Mouse (Mus musculus) monocyte, adult 5-6 weeks (primary cell): ENCODE measurements around the gene Prkce. TPM values are rescaled to one million over a fixed set of nuclear protein-coding genes. Genes with fewer than 3 reads are reported as not detected.
A peak's percentile ranks its signal among the peaks of the same experiment; 100 is the strongest.

Source experiments
- ATAC-seq: fragments of 153-309, 156-312 bp; replicated peaks from 2 replicates; pipeline ENCODE4 v1.8.0; 2017; ENCODE audit warnings: mild to moderate bottlenecking; ENCODE audit not compliant: low TSS enrichment, insufficient number of reproducible peaks, severe bottlenecking, poor library complexity, low FRiP score
- total RNA-seq: library from RNA; stranded (forward); fragments of 200-1000, 200-491, 200-594 nt; gene quantifications from 3 replicates; pipeline ENCODE4 v1.2.3, GENCODE M21; 2017

Prkce gene
- 15.6 to 21.1 TPM (median 15.9 TPM) in 3 replicates for total RNA-seq

DNA sequence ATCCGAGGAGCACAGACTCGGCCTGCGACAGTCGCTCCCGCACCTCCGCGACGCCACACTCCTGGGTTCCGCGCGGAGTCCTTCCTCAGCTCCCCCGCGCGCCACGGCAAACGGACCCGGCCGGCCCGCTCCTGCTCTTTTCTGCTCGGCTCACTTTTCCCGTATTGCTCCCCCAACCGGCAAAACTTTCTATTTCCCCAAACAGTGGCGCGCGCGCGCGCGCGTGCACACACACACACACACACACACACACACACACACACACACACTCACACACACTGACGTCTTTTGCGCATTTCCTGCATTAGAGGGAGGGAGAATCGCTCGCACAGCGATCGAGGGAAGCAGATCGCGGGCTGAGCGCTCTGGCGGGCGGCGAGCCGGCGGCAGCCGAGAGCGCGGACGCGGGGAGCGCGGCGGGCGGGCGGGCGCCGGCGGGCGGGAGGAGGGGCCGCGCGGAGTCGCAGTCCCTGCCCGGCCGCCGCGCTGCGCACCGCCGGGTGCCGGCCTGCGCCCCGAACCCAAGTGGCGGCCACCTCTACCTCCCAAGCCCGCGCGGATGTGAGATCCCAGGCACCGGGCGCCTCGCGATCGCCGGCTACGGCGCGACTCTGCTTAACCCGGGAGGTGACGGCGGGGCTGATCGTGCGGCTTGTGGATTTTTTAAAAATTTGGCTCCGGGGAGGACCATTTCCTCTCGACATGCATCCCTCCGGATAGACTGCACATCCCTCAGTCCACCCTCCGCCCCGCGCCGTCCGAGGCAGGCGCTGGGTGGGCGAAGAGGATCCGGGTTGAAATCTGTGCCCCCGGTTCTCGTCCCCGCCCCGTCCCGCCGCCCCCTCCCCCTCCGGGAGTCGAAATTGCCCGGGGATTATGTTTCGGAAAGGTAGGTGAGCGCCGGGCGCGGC, at the start of gene Prkce:
TSS of gene Prkce (plus strand) at position 466 of the 911 bp plus-strand sequence.
- peak; percentile 41 for ATAC-seq

DNA sequence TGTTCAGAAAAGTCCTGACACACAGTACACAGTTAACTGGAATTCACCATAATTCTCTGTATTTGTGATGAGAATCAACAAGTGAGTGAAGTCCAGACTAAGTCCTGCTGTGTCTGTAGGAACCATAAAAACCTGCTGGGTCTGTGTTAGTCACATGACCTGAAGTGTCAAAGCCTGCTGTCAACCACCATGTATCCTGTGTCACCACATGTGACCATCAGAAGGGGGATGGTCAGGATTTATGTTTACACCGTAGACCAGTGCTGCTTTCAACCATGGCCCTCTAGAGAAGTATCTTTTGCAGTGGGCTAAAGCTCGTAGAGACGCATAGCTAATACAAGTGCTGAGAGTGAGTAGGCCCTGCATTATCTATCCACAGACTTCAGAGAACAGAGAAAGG, 44.4 kb upstream of the Prkce start:
- peak; percentile 63 for ATAC-seq

DNA sequence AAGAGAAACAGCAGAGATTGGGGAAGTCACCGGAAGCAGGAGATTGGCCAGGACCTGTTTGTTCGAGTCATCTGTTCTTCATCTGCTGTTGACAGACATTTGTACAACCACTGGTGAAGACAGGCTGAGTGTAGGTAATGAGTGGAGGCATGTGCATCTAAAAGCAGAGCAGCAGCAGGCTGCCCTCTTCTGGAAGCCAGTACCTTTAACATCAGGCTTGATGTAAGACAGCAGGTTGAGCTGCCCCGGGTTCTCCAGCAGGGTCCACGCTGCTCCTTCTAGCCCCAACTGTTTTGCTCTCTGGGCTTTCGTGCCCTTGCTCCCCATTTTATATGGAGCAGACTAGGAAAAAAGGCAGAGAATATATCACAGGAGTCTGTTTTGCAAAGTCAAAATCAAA, 41.7 kb upstream of the Prkce start:
- ATAC-seq, result no peak

DNA sequence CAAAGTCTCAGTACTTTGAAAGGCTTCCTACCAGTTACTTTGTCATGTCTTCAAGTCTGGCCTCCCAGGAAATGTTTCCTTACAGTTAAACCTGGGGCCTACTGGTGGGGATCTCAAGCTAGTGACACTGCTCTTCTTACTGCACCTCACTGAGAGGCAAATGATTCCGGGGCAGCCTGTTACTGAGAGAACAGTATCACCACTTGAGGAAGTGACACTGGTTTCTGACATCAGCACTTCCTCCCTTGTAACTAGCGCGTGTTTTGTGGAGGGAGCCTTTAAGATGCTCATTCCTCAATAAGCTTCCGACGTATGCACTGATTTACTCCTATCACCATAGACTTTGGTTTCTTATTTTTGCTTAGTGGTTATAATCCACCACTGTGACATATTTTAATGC, 39.4 kb upstream of the Prkce start:
- peak; percentile 86 for ATAC-seq

DNA sequence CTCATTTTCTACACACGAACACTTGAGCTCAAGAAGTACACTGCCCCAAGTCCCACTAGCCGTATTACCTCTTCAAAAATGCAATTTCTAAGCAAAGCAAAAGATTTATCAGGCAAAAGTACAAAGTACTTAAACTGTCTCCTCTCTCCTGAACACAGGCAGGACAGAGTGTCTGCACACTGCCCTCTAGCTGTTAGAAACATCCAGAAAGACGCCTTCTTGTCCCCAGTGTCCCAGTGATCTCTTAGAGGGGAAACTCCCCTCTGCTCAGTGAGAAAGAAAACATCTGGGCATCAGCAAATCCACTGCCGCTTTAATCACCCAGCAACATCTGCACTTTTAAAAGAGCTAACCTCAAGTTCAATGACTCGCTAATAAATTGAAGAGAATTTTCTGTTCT, 35.1 kb upstream of the Prkce start:
- no peak for ATAC-seq

DNA sequence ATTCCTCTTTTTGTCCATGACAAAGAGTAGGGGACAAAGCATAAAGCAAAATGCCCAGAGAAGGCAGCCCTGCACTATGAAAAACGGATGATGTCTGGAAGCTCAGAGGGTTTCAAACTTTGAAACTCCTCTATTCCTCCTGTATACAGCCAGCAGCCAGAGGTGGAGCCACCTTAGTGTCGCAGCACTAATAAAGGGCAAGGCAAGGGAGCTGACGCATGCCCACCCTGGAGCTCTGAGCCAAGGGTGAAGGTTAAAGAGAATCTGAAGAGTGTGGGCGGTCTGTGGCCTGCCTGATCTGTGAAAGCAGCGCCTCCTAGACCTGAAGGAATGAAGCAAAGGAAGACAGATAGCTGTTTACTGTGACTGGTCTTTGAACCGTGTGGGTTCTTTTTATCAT, 33.1 kb upstream of the Prkce start:
- ATAC-seq, result no peak

DNA sequence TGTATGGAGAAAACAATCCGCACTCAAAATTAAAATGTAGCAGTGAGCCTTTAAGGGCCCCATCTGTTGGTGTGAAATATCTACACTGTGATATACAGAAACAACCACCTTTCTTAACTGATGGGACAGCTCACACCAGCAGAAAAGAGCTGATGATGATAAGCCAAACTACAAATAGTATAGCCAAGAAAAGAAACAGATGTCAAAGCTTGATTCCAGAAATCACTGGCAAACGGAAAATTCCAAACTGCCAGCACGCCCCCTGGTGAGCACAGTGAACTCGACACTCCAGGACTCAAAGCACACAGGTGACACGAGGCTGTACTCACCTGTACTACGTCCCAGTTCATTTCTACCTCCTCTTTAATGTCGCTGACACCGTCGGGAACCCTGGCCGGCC, 31.8 kb upstream of the Prkce start:
- no peak for ATAC-seq

DNA sequence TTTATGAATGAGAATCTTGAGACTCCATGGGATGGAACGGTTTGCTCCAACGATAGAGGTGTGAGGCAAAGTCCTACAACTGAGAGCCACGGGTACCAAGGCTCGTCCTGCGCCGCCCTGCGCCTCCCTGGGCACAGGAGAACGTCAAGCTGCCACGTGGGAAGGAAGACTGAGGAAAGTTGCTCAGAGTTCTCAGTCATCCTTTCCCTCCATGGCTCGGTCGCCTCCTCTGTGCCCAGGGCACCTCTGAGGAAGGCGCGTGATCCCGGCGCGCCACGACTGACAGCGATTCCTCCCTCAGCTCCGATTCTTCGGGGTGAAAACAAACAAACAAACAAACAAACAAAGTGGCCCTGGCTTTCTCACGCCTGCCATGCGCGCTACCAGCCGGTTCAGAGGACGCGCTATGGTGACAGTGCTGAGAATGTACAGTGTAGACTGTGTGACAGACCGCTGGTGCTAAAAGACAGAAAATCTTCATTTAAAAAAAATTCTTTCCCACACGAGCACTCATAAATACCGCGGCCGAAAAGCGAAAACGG, 23.0 kb upstream of the Prkce start:
- ATAC-seq, result 0 out of 2 replicates have a peak, but pooled peaks have one; percentile 6

DNA sequence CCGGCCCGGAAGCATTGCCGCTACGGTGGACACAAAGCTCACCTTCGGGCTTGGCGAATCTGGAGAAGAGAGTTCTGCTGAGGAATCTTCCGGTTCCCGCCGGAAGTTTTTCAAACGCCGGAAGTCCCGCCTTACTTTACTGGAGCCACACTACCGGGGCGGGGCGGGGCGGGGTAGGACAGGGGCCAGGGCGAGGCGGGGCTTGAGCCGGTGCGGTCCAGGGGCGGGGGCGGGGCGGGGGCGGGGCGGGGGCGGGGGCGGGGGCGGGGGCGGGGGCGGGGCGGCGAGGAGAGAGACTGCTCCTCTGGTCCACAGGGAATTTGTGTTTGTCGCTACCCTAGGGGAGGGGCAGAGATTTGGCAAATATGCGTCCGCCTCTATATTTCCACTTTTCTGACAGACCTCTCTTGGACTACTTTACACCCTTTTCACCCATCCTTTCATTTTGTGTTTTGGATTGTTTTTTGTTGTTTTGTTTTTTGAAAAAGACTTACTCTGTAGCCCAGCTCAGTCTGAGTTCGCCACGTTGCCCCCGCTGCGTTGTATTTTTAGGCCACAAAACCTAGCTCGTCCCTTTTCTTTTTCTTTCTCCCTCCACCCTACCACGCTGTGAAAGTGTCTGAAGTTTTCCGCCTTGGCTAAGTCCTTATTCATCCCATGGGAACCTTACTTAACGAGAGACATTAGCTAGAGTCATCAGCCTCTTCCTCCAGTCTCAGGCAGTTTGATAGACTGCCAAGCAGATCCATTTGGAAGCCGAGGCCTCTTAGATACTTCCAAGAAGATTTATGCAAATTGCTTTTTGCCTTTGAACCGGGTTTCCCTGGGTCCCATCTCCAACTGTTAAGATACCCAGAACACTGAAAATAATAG, 22.3 kb upstream of the Prkce start, which contains the start of gene Srbd1:
TSS of gene Srbd1 (minus strand) at position 97 of the 873 bp plus-strand sequence.
- ATAC-seq, result peak; percentile 75

DNA sequence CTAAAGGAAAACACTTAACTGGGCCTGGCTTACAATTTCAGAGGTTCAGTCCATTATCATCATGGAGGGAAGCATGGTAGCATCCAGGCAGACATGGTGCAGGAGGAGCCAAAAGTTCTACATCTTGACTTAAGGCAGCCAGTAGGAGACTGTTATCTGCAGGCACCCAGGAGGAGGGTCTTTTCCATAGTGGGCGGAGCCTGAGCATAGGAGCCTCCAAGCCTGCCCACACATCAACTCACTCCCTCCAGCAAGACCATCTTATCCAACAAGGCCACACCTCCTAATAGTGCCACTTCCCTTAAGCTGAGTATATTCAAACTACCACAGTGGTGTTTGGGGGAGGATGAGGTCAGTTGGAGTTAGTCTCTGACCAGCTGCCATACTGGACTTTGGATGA, 17.9 kb upstream of the Prkce start:
- no peak for ATAC-seq

DNA sequence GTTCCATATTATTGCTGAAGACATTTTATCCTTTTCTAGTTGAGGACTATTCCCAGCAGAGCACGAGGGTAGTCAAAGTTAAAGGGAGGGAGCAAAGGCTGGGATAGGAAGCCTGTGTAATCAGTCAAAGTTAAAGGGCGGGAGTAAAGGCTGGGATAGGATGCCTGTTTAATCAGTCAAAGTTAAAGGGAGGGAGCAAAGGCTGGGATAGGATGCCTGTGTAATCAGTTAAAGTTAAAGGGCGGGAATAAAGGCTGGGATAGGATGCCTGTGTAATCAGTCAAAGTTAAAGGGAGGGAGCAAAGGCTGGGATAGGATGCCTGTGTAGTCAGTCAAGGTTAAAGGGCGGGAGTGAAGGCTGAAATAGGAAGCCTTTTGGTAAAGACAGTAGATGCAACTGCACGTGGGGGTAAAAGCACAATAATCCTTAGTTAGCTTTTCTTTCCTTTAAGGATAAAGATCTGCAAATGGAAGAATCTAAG, 16.7 kb upstream of the Prkce start:
- ATAC-seq, result peak; percentile 67

DNA sequence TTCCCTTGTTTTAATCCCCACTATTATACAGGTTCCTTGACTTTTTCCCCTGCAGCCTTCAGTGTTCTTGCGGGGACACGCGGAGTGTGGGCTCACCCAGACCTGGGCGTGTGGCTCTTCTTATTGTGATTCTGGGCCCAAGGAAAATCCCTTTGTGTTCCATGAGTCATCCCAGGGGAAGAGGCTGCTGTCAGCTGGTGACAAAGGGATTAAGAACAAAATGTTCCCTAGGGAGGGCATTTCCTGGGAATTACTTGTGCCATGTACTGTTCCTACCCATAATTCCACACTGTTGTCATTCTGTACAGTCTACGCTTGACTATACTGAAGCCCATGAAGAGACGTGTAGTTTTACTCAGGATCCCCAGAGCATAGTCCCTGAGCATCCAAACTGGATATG, 10.6 kb upstream of the Prkce start:
- no peak for ATAC-seq

DNA sequence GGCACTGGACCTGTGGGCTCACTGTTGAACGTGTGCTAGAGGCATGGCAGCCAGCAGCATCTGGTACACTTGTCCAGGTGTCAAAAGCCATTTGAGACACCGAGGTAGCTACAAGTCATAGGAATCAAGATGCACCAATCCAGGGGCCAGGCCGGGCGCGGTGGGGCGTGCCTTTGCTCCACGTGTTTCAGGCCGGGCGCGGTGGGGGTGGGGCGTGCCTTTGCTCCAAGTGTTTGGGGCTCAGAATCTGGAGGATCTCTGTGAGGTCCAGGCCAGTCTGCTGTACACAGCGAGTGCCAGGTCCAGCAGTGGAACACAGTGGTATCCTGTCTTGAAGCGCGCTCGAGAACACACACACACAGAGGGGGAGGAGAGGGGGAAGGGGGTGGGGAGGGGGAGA, 4.9 kb upstream of the Prkce start:
- no peak for ATAC-seq

DNA sequence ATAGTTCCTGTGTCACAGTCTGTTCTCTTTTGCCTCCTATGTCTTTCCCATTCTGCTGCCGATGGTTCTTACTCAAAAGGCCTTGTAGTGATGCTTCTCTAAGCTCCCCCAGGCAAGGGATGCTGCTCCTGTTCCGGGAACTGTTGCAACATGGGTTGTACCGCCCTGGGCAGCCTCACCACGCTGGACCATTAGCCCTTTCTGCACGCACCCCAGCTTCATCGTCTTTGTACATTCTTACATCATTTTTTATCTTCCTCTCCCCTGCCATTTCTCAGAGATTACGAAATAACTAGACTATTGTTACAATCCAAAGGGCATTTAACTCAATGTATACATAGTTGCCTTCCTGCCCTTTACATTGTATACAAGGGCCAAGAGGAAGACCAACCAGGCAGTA, 3.2 kb upstream of the Prkce start:
- ATAC-seq, result peak; percentile 24

DNA sequence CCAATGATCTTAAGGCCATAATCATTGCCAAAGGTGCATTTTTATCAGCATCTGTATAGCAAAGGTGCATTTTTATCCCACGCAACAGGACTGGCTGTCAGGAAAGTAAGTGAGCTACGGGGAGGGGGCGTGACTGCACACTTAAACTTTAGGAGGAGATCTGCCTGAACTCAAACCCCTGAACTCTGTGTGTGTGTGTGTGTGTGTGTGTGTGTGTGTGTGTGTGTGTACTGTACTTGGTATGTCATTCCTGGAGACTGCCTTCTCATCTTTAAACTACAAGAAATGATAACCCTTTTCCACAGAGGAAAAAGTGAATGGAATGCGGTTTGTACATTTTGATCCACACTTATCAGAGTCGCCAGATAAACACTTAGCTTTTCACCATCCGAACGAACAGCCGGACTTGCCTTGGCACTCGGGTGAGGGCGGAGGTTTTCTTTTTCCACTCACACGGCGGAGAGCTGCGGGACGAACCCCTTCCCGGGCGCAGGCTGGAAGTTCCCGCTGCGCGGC, 1.5 kb upstream of the Prkce start:
- no peak for ATAC-seq

DNA sequence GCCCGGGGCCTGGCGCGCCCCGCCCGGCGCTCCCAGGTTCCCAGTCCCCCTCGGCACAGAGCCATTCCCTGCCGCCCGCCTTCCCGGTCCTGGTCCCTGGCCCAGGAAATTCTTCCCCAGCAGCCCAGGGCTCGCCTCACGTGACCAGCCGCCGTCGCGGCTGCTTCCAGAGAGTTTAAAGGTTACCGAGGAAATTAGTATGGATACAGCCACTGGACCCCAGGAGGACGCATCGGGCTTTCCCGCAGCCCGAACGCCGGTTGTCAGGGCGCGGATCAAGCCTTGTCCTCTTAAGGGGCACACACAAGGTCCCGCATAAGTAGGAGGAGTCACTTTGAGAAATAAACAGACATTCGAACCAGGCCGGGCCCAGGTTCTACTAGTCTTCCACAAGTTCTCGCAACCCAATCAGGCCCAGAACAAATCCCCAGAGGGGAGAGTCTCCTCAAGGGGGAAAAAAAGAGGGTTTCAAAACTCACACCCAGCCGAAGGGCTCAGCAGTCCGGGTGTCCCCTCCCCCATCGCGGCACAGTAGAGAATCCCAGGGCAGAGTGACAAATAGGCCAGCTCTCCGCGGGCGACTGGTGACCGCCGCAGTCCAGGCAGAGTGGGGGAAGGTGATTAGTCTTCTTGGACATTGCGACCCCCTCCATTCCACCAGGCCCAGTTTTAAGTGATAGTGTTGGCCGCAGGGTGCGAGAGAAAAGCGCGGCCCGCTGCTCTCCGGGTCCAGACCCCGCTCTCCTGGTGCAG, 842 bp upstream of the Prkce start:
- ATAC-seq, result peak; percentile 14

DNA sequence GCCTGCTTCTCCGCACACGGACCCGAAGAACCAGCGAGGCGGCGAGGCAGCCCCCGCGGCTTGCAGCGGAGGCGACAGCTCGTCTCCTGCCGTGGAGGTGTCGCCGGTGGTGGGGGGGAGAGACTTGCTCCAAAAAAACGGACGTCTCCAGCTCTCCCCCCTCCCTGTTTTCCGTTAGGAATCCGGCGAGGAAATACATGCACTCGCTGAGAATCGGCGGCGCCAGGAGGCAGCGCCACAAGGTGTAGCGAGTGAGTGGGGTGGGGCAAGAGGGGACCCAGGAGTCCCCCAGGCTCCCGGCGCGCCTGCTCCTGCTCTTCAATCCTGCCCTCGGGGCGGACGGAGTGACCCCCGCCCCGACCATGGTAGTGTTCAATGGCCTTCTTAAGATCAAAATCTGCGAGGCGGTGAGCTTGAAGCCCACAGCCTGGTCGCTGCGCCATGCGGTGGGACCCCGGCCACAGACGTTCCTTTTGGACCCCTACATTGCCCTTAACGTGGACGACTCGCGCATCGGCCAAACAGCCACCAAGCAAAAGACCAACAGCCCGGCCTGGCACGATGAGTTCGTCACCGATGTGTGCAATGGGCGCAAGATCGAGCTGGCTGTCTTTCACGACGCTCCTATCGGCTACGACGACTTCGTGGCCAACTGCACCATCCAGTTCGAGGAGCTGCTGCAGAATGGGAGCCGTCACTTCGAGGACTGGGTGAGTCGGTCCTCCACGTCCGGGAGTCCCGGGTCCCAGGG, 821 bp downstream of the Prkce start:
- no peak; the same call in 1 of the 2 replicates for ATAC-seq

DNA sequence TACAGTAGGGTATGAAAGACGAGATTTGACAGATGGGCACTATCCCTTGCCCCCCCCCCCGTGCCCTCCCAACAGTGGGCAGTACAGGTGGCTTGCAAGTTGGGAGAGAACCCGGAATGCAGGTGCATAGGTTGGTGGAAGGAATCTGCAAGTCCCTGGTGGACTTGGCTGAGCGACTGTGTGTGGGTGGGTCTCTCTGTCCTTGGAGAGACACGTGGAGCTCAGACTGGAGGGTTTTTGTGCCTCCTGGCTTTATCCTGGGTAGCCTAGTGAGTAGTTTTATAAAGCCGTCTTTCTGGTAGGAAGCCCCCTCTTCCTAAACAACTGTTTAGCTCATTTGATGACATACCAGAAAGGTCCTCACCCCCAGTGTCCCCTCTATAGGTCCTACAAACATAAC, 1.5 kb downstream of the Prkce start:
- ATAC-seq, result no peak
